Mouse (Mus musculus) layer of hippocampus, adult 9-10 months (tissue): Measurements from ENCODE around the gene Adap1.

Source experiments
- DNase-seq: peaks from one replicate; pipeline ENCODE4 v3.0.0; 2022; ENCODE audit warnings: low spot score

Gene Adap1

GRCm38 (mm10) chr5:139252081-139252909 is 73.1 kb downstream of the Adap1 start, which contains the start of gene Get4:
Gene Get4 (plus strand): TSS chr5:139252324.
- DNase-seq, result peak; percentile 95

GRCm38 (mm10) chr5:139251736-139252080 is 73.7 kb downstream of the Adap1 start:
- DNase-seq, result no peak

DNA sequence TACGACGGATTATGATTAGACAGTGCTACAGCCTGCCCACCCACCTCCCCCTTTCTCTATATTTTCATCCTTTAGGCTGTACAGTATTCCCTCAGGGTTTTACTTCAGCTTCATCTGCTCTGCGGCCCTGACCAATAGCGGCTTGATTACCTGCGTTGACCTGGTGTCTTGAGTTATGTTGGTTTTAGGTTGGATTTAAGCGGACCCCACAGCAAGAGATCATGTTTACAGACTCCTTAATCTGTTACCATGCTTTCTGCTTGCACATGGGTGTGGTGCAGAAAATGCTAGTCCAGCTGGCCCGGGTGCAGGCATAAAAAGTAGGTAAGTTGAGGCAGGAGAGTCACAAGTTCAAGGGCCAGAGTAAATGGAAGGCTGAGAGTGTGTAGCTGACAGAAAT is 74.1 kb downstream of the Adap1 start:
- DNase-seq, result no peak

- no peak for DNase-seq
Measured at GRCm38 (mm10) chr5:139248846-139249245, 76.6 kb downstream of the Adap1 start.

GRCm38 (mm10) chr5:139247767-139248166 is 77.7 kb downstream of the Adap1 start:
- no peak for DNase-seq

DNA sequence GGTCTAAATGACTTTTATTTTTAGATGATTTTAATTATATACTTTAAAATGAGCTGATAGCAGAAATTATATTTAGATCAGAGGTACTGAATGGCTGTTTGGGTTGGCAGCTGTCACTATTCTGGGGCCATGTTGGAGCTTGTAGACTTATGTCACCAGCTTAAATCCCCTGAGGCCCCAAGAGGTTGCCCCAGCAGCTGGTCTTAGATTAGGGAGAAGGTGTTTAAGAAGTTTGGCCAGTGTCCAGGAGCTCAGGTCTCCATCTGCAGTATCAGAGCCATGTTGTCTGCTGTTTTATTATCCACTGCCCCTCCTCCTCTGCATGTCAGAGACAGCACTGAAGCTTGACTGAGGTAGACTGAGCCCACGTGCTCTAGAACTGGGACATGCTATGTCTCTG is 82.0 kb downstream of the Adap1 start:
- DNase-seq, result no peak

- DNase-seq, result no peak
Measured at GRCm38 (mm10) chr5:139241022-139241761, 84.2 kb downstream of the Adap1 start.

GRCm38 (mm10) chr5:139237436-139237835 is 88.0 kb downstream of the Adap1 start:
- DNase-seq, result no peak

DNA sequence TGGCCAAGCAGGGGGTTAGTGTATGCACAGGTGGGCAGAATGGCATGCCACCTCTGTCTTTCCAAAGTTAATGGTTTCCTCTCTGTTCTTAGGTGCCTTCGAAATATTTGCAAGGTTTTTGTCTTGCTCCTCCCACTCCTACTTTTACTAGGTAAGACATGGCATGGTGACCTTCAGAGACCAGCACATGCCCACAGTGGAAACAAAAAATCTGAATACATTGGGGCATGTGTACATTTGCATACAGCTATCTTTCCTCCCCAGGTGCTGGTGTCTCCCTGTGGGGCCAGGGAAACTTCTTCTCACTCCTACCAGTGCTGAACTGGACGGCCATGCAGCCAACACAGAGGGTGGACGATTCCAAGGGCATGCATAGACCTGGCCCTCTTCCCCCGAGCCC is 91.0 kb downstream of the Adap1 start:
- no peak for DNase-seq

DNA sequence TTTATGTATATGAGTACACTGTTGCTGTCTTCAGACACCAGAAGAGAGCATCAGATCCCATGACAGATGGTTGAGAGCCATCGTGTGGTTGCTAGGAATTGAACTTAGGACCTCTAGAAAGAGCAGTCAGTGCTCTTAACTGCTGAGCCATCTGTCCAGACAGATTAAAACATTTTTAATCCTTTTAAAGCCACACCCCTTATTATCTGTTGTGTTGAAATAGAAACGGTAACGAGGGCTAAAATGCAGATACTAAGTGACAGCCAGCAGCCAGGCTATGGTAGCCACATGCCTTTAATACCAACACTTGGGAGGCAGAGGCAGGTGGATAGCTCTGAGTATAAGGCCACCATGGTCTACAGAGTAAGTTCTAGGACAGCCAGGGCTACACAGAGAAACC is 93.3 kb downstream of the Adap1 start:
- DNase-seq, result no peak

DNA sequence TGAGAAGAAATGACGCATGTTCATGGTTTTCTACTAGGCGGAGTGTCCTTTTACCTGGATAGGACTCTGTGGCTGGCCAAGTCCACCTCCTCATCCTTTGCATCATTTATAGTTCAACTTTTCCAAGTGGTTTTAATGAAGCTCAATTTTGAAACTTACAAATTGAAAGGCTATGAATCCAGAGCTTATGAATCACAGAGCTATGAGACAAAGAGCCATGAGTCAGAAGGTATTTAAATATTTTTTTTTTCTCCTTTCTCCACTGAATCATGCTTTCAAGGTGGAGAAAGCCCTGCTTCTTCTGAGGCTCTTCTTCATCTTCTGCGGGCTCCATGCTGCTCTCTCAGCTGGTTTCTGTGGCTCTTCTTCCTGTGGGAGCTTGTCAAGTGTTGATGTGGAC is 95.7 kb downstream of the Adap1 start:
- no peak for DNase-seq

DNA sequence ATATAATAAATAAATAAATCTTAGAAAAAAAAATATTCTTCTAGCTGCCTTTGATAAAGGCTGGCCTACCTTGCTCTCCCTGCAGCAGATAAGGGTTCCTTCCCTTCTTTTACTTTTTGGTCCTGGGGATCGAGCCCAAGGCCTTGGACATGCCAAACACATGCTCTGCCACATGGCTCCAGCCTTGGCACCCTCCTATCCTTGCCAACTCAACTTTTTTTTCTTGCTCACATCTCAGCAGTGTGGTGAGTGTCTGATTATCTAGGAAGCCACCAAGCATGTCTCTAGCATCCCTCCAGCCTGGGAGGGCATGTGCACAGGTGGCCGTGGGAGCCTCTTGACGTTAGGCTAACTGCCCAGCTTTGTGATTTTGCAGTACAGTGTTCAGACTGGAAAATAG is 97.1 kb downstream of the Adap1 start:
- no peak for DNase-seq

DNA sequence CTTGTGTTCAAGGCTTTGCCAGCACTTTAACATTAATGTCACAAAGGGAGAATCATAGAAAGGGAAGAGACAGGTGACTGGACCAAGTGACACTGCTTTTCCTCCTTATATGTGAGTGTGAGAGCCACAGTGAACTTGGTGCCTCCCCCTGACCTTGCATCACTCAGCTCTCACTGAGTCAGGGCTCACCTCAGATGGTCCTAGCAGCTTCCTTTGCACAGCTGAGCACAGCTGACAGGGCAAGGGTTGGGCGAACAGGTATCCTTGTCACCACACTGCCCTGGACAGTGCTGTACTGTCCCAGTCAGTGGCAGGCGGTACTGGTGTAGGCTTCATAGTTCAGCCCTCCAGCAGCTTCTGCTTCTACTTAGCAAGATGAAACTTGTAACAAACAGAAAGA is 97.8 kb downstream of the Adap1 start:
- DNase-seq, result no peak

DNA sequence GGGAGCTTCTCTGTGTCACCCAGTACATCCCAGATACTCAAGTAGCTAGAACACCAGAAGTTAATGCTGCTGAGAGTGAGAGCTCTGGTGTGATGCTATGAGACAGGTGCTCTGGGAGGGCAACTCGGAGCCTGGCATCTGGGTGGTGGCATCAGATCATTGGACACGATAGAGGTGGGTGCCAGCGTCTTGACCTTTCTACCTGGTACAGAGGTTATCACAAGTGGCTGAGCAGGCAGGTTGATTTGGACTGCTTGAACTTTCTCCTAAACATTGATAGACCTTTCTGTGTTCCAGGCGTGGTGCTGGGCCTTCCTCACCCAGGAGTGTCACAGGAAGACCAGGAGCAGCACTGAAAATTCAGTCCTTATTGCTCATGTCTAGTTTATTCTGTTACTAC is 98.2 kb downstream of the Adap1 start:
- no peak for DNase-seq

GRCm38 (mm10) chr5:139223331-139223730 is 102.1 kb downstream of the Adap1 start:
- DNase-seq, result no peak
